ENCODE assay signal across 10 mouse cellular contexts in the genomic region with DNA sequence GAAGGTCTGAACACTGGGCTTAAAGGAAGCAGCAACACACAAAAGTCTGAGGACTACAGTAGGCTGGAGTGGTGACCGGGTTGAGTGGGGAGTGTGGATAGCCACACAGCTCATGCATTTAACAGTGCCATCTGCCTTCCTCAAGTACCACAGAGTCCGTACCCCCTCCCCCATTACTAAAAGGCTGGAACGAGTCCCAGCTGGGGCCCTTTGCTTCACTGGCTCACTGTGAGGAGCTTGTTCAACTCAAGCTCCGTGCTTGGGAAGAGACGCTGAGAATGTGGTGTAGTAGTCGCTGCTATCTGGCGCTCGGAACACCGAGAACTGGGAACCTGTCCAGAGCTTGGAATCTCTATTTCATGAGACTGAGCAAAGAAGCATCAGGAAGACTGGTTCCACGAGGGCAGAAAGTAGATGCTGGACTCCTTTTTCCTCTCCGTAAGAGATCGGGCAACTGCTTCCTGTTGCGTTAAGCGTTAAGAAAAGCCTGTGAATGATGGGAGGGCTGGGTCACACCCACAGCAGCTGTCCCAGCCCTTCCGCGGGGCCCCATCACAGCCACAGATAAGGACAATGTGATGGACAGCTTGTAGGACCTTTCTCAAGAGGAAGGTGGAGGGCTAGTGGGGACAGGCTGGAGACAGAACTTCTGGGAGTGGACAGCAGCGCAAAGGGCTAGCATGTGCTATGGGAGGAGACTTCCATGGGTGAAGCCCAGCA. TPM values are rescaled to one million over a fixed set of nuclear protein-coding genes. Genes with fewer than 3 reads are reported as not detected.
A peak's percentile ranks its signal among the peaks of the same experiment; 100 is the strongest.
DNase-seq lines count a peak whose midpoint lies in the region; ATAC-seq and TF ChIP-seq lines count a peak whose summit lies in the region.
"Had no signal": no experiment of that assay in that cellular context is flagged by ENCODE, and none has a peak within 500 bp of the region (broad histone marks: within the 10 kb centered on the region; RNA-seq: fewer than 3 reads in every experiment).

No protein-coding gene starts in this region.

- TF ChIP-seq CTCF in left cerebral cortex, adult 2 months (IDR thresholded peaks at IDR 0.05): no peak

- no peaks in the 10 kb centered on the region for H3K4me1 ChIP-seq in midbrain, embryonic 14.5 days (ENCODE audit: control insufficient read depth, insufficient read depth, low read length)
- no peaks in the 10 kb centered on the region for H3K4me1 ChIP-seq in midbrain, embryonic 15.5 days
- H3K4me1 ChIP-seq in stomach, embryonic 16.5 days (ENCODE audit: control insufficient read depth, insufficient read depth, low read length): peaks cover 4% of the 10 kb centered on the region

- no peaks in the 10 kb centered on the region for H3K36me3 ChIP-seq in midbrain, embryonic 14.5 days (ENCODE audit: control insufficient read depth, insufficient read depth, low read length)
- H3K36me3 ChIP-seq in midbrain, embryonic 15.5 days (replicated peaks): no peaks in the 10 kb centered on the region
- no peaks in the 10 kb centered on the region for H3K36me3 ChIP-seq in stomach, embryonic 16.5 days (ENCODE audit: control insufficient read depth, insufficient read depth, low read length)
- H3K36me3 ChIP-seq: embryonic facial prominence, embryonic 15.5 days; limb, embryonic 13.5 days had no signal

- H3K9ac ChIP-seq in midbrain, embryonic 14.5 days (replicated peaks; ENCODE audit: low read length): no peak overlapping the region
- H3K9ac ChIP-seq in midbrain, embryonic 15.5 days: no peak overlapping the region
- H3K9ac ChIP-seq in stomach, embryonic 16.5 days (ENCODE audit: low read length): no peak overlapping the region
- H3K9ac ChIP-seq: embryonic facial prominence, embryonic 15.5 days; limb, embryonic 13.5 days had no signal

- H3K27me3 ChIP-seq in midbrain, embryonic 14.5 days (ENCODE audit: control insufficient read depth, insufficient read depth, low read length): no peaks in the 10 kb centered on the region
- no peaks in the 10 kb centered on the region for H3K27me3 ChIP-seq in midbrain, embryonic 15.5 days (replicated peaks)
- no peaks in the 10 kb centered on the region for H3K27me3 ChIP-seq in stomach, embryonic 16.5 days (ENCODE audit: control insufficient read depth, insufficient read depth, low read length)
- H3K27me3 ChIP-seq: embryonic facial prominence, embryonic 15.5 days had no signal

- DNase-seq in midbrain, embryonic 14.5 days: peak; percentile 46
- peak; percentile 36 to 42 for DNase-seq in heart, postnatal 10 days
- peak; percentile 45 to 52 for DNase-seq in left cerebral cortex, adult 2 months (ENCODE audit: extremely low spot score in 1 of 2, low spot score in 2 of 2)
- no peak for DNase-seq in adrenal gland, adult 18-20 months (ENCODE audit: low spot score in 2 of 2)
- no peak for DNase-seq in kidney, postnatal 4 days
- DNase-seq in lung, postnatal 36 days: no peak

- intact Hi-C loops in heart, postnatal 10 days (cut with DNase I): loop anchor here (5.0 kb wide), 1 partner anchor 81 kb away; no protein-coding TSS in a partner anchor
- intact Hi-C loops in left cerebral cortex, adult 2 months (cut with DNase I): loop anchor here (5.0 kb wide), 2 partner anchors 81 to 194 kb away; no protein-coding TSS in a partner anchor

- no peak for ATAC-seq in midbrain, embryonic 14.5 days (ENCODE audit: low FRiP score, low TSS enrichment)
- ATAC-seq in midbrain, embryonic 15.5 days (replicated peaks): no peak
- ATAC-seq in stomach, embryonic 16.5 days (ENCODE audit: insufficient read depth, low FRiP score): peak; percentile 38

- H3K27ac ChIP-seq in midbrain, embryonic 14.5 days (replicated peaks; ENCODE audit: low read depth, low read length): no peak overlapping the region
- no peak overlapping the region for H3K27ac ChIP-seq in midbrain, embryonic 15.5 days
- peak overlapping the region; percentile 21; the same call in 1 of the 2 replicates for H3K27ac ChIP-seq in left cerebral cortex, adult 2 months
- H3K27ac ChIP-seq in stomach, embryonic 16.5 days (ENCODE audit: low read length): no peak overlapping the region
- H3K27ac ChIP-seq: embryonic facial prominence, embryonic 15.5 days; limb, embryonic 13.5 days had no signal

- H3K4me2 ChIP-seq in midbrain, embryonic 14.5 days (ENCODE audit: low read length): no peak overlapping the region
- H3K4me2 ChIP-seq in midbrain, embryonic 15.5 days: no peak overlapping the region
- H3K4me2 ChIP-seq in stomach, embryonic 16.5 days (ENCODE audit: low read depth, low read length): 0 out of 2 replicates have a peak overlapping the region, but pooled peaks have one; percentile 0
- H3K4me2 ChIP-seq: embryonic facial prominence, embryonic 15.5 days; limb, embryonic 13.5 days had no signal

- peaks cover 6% of the 10 kb centered on the region; the same call in 1 of the 2 replicates for H3K9me3 ChIP-seq in midbrain, embryonic 14.5 days (ENCODE audit: control insufficient read depth, low read length)
- H3K9me3 ChIP-seq in midbrain, embryonic 15.5 days: no peaks in the 10 kb centered on the region
- H3K9me3 ChIP-seq in stomach, embryonic 16.5 days (replicated peaks; ENCODE audit: control insufficient read depth, low read length): peaks cover 6% of the 10 kb centered on the region

- WGBS in midbrain, embryonic 14.5 days: 77% methylated on average over 17 of the region's 17 CpGs
- 71% methylated on average over 17 of the region's 17 CpGs for WGBS in midbrain, embryonic 15.5 days
- 50% methylated on average over 17 of the region's 17 CpGs for WGBS in stomach, embryonic 16.5 days

- no peak overlapping the region for H3K4me3 ChIP-seq in midbrain, embryonic 14.5 days (replicated peaks; ENCODE audit: low read depth, low read length)
- no peak overlapping the region for H3K4me3 ChIP-seq in midbrain, embryonic 15.5 days
- no peak overlapping the region for H3K4me3 ChIP-seq in left cerebral cortex, adult 2 months
- H3K4me3 ChIP-seq in stomach, embryonic 16.5 days (replicated peaks; ENCODE audit: low read length): no peak overlapping the region
- H3K4me3 ChIP-seq: embryonic facial prominence, embryonic 15.5 days; limb, embryonic 13.5 days had no signal

RNA-seq across cellular contexts. Expression of a gene that starts 44.5 kb away (rescaled TPM):
- polyA plus RNA-seq in midbrain, embryonic 14.5 days (2014; fragmentation: Nextera tagmentation; extraction: Ambion mirVana): 0.12 and 0.18 TPM in 2 replicates
- polyA plus RNA-seq in midbrain, embryonic 15.5 days (2015; fragmentation: Nextera tagmentation; extraction: Ambion mirVana): 0.09 TPM in 1 of 2 replicates, not detected in the other
- not detected for total RNA-seq in heart, postnatal 10 days (2021)
- total RNA-seq in left cerebral cortex, adult 2 months (2021): under 1 TPM in 1 of 2 experiments, not detected in 1; 0.37 TPM
- 0.06 TPM in 1 of 2 replicates, not detected in the other for polyA plus RNA-seq in stomach, embryonic 16.5 days (2015; fragmentation: Nextera tagmentation; extraction: Ambion mirVana)
- not detected for total RNA-seq in adrenal gland, adult 18-20 months (2021)

Comparison
In these comparisons a context has a peak if more than half of its experiments do, and no peak if none do; other contexts are left out.
1. DNase-seq: peak in midbrain, embryonic 14.5 days (single experiment), heart, postnatal 10 days (2 of 2) and left cerebral cortex, adult 2 months (2 of 2); none in adrenal gland, adult 18-20 months (0 of 2), kidney, postnatal 4 days (0 of 2) and lung, postnatal 36 days (single experiment).